Mouse (Mus musculus): ENCODE results near the gene B4galt2. TPM values are rescaled to one million over a fixed set of nuclear protein-coding genes. Genes with fewer than 3 reads are reported as not detected.

Gene B4galt2
- total RNA-seq, 1 experiment from 2014 or later = 18.6 TPM

GRCm38 (mm10) chr4:117870437-117870836 is 12.8 kb downstream of the B4galt2 start:
- DNase-seq = no peak

- no peak for DNase-seq
Observed at GRCm38 (mm10) chr4:117869317-117869716, 14.0 kb downstream of the B4galt2 start.

- DNase-seq = peak; percentile 68
Observed at GRCm38 (mm10) chr4:117867823-117868222, 15.5 kb downstream of the B4galt2 start.

- DNase-seq = no peak
Observed at GRCm38 (mm10) chr4:117867000-117867399, 16.3 kb downstream of the B4galt2 start.

GRCm38 (mm10) chr4:117866083-117866482 is 17.2 kb downstream of the B4galt2 start:
- peak; percentile 90 for DNase-seq

- DNase-seq = peak; percentile 50
Observed at GRCm38 (mm10) chr4:117862823-117863222, 20.5 kb downstream of the B4galt2 start.

GRCm38 (mm10) chr4:117860570-117860969 is 22.7 kb downstream of the B4galt2 start:
- no peak for DNase-seq

- peak; percentile 79 for DNase-seq
Observed at GRCm38 (mm10) chr4:117858794-117859193, 24.5 kb downstream of the B4galt2 start.

- peak; percentile 34 for DNase-seq
Observed at GRCm38 (mm10) chr4:117855146-117855545, 28.1 kb downstream of the B4galt2 start.

GRCm38 (mm10) chr4:117852152-117852868 is 31.0 kb downstream of the B4galt2 start:
- DNase-seq = no peak

- DNase-seq = no peak
Observed at GRCm38 (mm10) chr4:117850871-117851270, 32.4 kb downstream of the B4galt2 start.

GRCm38 (mm10) chr4:117850176-117850575 is 33.1 kb downstream of the B4galt2 start:
- no peak for DNase-seq

GRCm38 (mm10) chr4:117849506-117849905 is 33.8 kb downstream of the B4galt2 start:
- no peak for DNase-seq

- DNase-seq = no peak
Observed at GRCm38 (mm10) chr4:117849063-117849462, 34.2 kb downstream of the B4galt2 start.

GRCm38 (mm10) chr4:117847011-117847410 is 36.3 kb downstream of the B4galt2 start:
- no peak for DNase-seq

GRCm38 (mm10) chr4:117846261-117846660 is 37.0 kb downstream of the B4galt2 start:
- DNase-seq = no peak

- DNase-seq = no peak
Observed at GRCm38 (mm10) chr4:117845316-117845715, 38.0 kb downstream of the B4galt2 start.

- DNase-seq = no peak
Observed at GRCm38 (mm10) chr4:117844467-117844866, 38.8 kb downstream of the B4galt2 start.

GRCm38 (mm10) chr4:117843101-117843500 is 40.2 kb downstream of the B4galt2 start:
- no peak for DNase-seq

GRCm38 (mm10) chr4:117841566-117841965 is 41.7 kb downstream of the B4galt2 start:
- no peak for DNase-seq

GRCm38 (mm10) chr4:117840821-117841220 is 42.5 kb downstream of the B4galt2 start:
- no peak for DNase-seq

GRCm38 (mm10) chr4:117839366-117839765 is 43.9 kb downstream of the B4galt2 start:
- DNase-seq = no peak

- DNase-seq = no peak
Observed at GRCm38 (mm10) chr4:117837271-117837670, 46.0 kb downstream of the B4galt2 start.

- peak; percentile 94 for DNase-seq
Observed at GRCm38 (mm10) chr4:117836204-117836767, 47.0 kb downstream of the B4galt2 start.

Data from adrenal gland, postnatal 25 days (tissue).